Mouse (Mus musculus) retina, embryonic 14.5 days (tissue): ENCODE results near the gene Mmp24.

Source experiments
- DNase-seq: peaks from one replicate; pipeline ENCODE4 v3.0.0-alpha.2; 2015; ENCODE audit warnings: low spot score

Mmp24 gene

GRCm38 (mm10) chr2:155775685-155776263 is 632 bp downstream of the Mmp24 start:
- peak; percentile 70 for DNase-seq

- DNase-seq = no peak
These were observed 1.9 kb downstream of the Mmp24 start for GRCm38 (mm10) chr2:155776824-155777687.

GRCm38 (mm10) chr2:155777688-155777985 is 2.5 kb downstream of the Mmp24 start:
- peak; percentile 25 for DNase-seq

GRCm38 (mm10) chr2:155778004-155778403 is 2.9 kb downstream of the Mmp24 start:
- no peak for DNase-seq

GRCm38 (mm10) chr2:155779066-155779465 is 3.9 kb downstream of the Mmp24 start:
- DNase-seq = no peak

- no peak for DNase-seq
These were observed 4.4 kb downstream of the Mmp24 start for GRCm38 (mm10) chr2:155779506-155779905.

- no peak for DNase-seq
These were observed 9.4 kb downstream of the Mmp24 start for GRCm38 (mm10) chr2:155784534-155784933.

- DNase-seq = no peak
These were observed 11.8 kb downstream of the Mmp24 start for GRCm38 (mm10) chr2:155786905-155787304.

- no peak for DNase-seq
These were observed 13.1 kb downstream of the Mmp24 start for GRCm38 (mm10) chr2:155787949-155788931.

GRCm38 (mm10) chr2:155792899-155793298 is 17.8 kb downstream of the Mmp24 start:
- no peak for DNase-seq

- no peak for DNase-seq
These were observed 19.7 kb downstream of the Mmp24 start for GRCm38 (mm10) chr2:155794674-155795445.

- DNase-seq = no peak
These were observed 23.5 kb downstream of the Mmp24 start for GRCm38 (mm10) chr2:155798613-155799012.

GRCm38 (mm10) chr2:155802761-155803160 is 27.6 kb downstream of the Mmp24 start:
- DNase-seq = no peak

GRCm38 (mm10) chr2:155804053-155804452 is 28.9 kb downstream of the Mmp24 start:
- DNase-seq = no peak

- DNase-seq = no peak
These were observed 30.2 kb downstream of the Mmp24 start for GRCm38 (mm10) chr2:155805231-155805924.

GRCm38 (mm10) chr2:155805925-155806255 is 30.7 kb downstream of the Mmp24 start:
- no peak for DNase-seq

- DNase-seq = no peak
These were observed 31.4 kb downstream of the Mmp24 start for GRCm38 (mm10) chr2:155806548-155806947.

- no peak for DNase-seq
These were observed 32.3 kb downstream of the Mmp24 start for GRCm38 (mm10) chr2:155807408-155807807.

- no peak for DNase-seq
These were observed 34.5 kb downstream of the Mmp24 start for GRCm38 (mm10) chr2:155809620-155810019.

- peak; percentile 90 for DNase-seq
These were observed 36.8 kb downstream of the Mmp24 start for GRCm38 (mm10) chr2:155811821-155812396.

GRCm38 (mm10) chr2:155812637-155813036 is 37.5 kb downstream of the Mmp24 start:
- DNase-seq = no peak
